Mouse (Mus musculus) limb, embryonic 15.5 days (tissue): Measurements from ENCODE around the gene Art2b. TPM values are rescaled to one million over a fixed set of nuclear protein-coding genes. Genes with fewer than 3 reads are reported as not detected.

Experiments
- ATAC-seq: fragments of 200-750 bp; cut with Nextera tagmentation; 2 replicates; pipeline ENCODE4 v1.8.0; 2017; ENCODE audit warnings: low read depth, moderate TSS enrichment; ENCODE audit not compliant: insufficient number of reproducible peaks, low FRiP score, low TSS enrichment
- H3K27ac ChIP-seq: fragments of 300-500 bp; sonication (generic); 2 replicates; pipeline ENCODE4 v1.5.1; 2015; ENCODE audit warnings: moderate library complexity, mild to moderate bottlenecking, inconsistent platforms
- H3K27me3 ChIP-seq: fragments of 300-500 bp; sonication (generic); 2 replicates; pipeline ENCODE4 v1.6.1; 2015; ENCODE audit warnings: inconsistent platforms
- H3K36me3 ChIP-seq: fragments of 300-500 bp; sonication (generic); 2 replicates; pipeline ENCODE4 v1.6.1; 2015; ENCODE audit warnings: inconsistent platforms
- H3K4me1 ChIP-seq: fragments of 300-500 bp; sonication (generic); 2 replicates; pipeline ENCODE4 v1.6.1; 2015; ENCODE audit warnings: inconsistent platforms
- H3K4me2 ChIP-seq: fragments of 300-500 bp; sonication (generic); 2 replicates; pipeline ENCODE4 v1.6.1; 2015; ENCODE audit warnings: mild to moderate bottlenecking, inconsistent platforms
- H3K4me3 ChIP-seq: fragments of 300-500 bp; sonication (generic); 2 replicates; pipeline ENCODE4 v1.5.1; 2015; ENCODE audit warnings: mild to moderate bottlenecking, inconsistent platforms
- H3K9ac ChIP-seq: fragments of 300-500 bp; sonication (generic); 2 replicates; pipeline ENCODE4 v1.6.1; 2015; ENCODE audit warnings: inconsistent platforms
- H3K9me3 ChIP-seq: fragments of 300-500 bp; sonication (generic); 2 replicates; pipeline ENCODE4 v1.6.1; 2016; ENCODE audit warnings: inconsistent platforms
- WGBS: fragments of 180-500 bp; shearing (Covaris S2); methylation state at CpG from one replicate; pipeline ENCODE4 v1.1.7; 2015; 5-methylcytosine and 5-hydroxymethylcytosine counted together
- polyA plus RNA-seq: library from polyadenylated mRNA; unstranded; fragments of >200 nt; fragmentation: Nextera tagmentation; extraction: Ambion mirVana; gene quantifications from 2 replicates; pipeline ENCODE4 v1.2.1, GENCODE M21; 2015

Gene Art2b
- polyA plus RNA-seq, 1 experiment from 2014 or later, result not detected

- ATAC-seq, result no peak
- Histone ChIP-seq H3K4me3 (no peak overlapping the region), H3K9ac (no peak overlapping the region), H3K4me1 (0 out of 2 replicates have a peak, but pooled peaks cover 3% of the 10 kb centered on the region), H3K9me3 (no peaks in the 10 kb centered on the region), H3K36me3 (no peaks in the 10 kb centered on the region), H3K27me3 (no peaks in the 10 kb centered on the region), H3K27ac (no peak overlapping the region), H3K4me2 (no peak overlapping the region)
- 62% methylated on average over 10 of the region's 10 CpGs for WGBS
These were observed 50.3 kb downstream of the Art2b start for GRCm38 (mm10) chr7:101535102-101535501.

DNA sequence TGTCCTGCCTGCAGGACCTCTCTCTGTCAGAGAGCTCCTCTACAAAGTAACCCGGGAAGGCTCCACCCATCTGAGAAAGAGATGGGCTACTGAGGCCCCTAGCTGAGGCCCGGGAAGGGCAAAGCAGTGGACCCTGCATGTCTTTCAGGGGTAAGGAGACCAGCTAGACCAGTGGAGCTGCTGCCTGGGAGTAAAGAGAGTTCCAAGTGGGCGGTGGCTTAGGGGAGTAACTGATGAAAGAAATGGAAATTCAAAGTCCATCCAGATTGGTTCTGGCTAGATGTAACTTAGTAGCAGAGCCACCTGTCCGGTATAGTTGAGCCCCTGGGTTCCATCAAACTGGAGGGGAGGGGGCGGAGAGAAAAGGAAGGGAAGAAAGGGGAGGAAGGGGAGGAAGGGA lies 51.0 kb downstream of the Art2b start:
- WGBS, result 30% methylated on average over 5 of the region's 5 CpGs
- Histone ChIP-seq H3K4me2 (no peak overlapping the region), H3K9ac (no peak overlapping the region), H3K36me3 (no peaks in the 10 kb centered on the region), H3K9me3 (no peaks in the 10 kb centered on the region), H3K4me1 (0 out of 2 replicates have a peak, but pooled peaks cover 3% of the 10 kb centered on the region), H3K4me3 (no peak overlapping the region), H3K27ac (no peak overlapping the region), H3K27me3 (no peaks in the 10 kb centered on the region)
- ATAC-seq, result no peak

Other genes with a start within 250 kb of the Art2b start
- gene Arap1, start 237.5 kb downstream of the Art2b start, polyA plus RNA-seq, result 85.0 and 85.6 TPM in 2 replicates
- 3.6 and 12.5 TPM in 2 replicates for gene Gm45837, start 174.7 kb downstream of the Art2b start, polyA plus RNA-seq
- gene Pde2a, start 163.9 kb downstream of the Art2b start, polyA plus RNA-seq, result 13.6 and 14.5 TPM in 2 replicates
- 54.8 and 58.9 TPM in 2 replicates for gene Clpb, start 78.0 kb upstream of the Art2b start, polyA plus RNA-seq
- gene Phox2a, start 232.7 kb upstream of the Art2b start, polyA plus RNA-seq, result 0.14 and 0.23 TPM in 2 replicates